Mouse (Mus musculus) intestine, embryonic 16.5 days (tissue): ENCODE measurements around the gene Mlxip. TPM values are rescaled to one million over a fixed set of nuclear protein-coding genes. Genes with fewer than 3 reads are reported as not detected.

ENCODE experiments used
- ATAC-seq: fragments of 200-750 bp; cut with Nextera tagmentation; 2 replicates; pipeline ENCODE4 v1.8.0; 2017; ENCODE audit warnings: moderate TSS enrichment, moderate library complexity
- H3K27ac ChIP-seq: fragments of 300-500 bp; sonication (generic); 2 replicates; pipeline ENCODE4 v1.5.1; 2014; ENCODE audit warnings: mild to moderate bottlenecking, low read length
- H3K27me3 ChIP-seq: fragments of 300-500 bp; sonication (generic); replicated peaks from 2 replicates; pipeline ENCODE4 v1.6.1; 2014; ENCODE audit warnings: low read length, control low read depth, mixed read lengths; ENCODE audit not compliant: control insufficient read depth, insufficient read depth
- H3K36me3 ChIP-seq: fragments of 300-500 bp; sonication (generic); 2 replicates; pipeline ENCODE4 v1.6.1; 2014; ENCODE audit warnings: low read length, control low read depth; ENCODE audit not compliant: control insufficient read depth, insufficient read depth
- H3K4me1 ChIP-seq: fragments of 300-500 bp; sonication (generic); 2 replicates; pipeline ENCODE4 v1.6.1; 2014; ENCODE audit warnings: low read length, control low read depth, mixed read lengths; ENCODE audit not compliant: control insufficient read depth, insufficient read depth
- H3K4me2 ChIP-seq: fragments of 300-500 bp; sonication (generic); 2 replicates; pipeline ENCODE4 v1.6.1; 2014; ENCODE audit warnings: low read depth, low read length, control low read depth
- H3K4me3 ChIP-seq: fragments of 300-500 bp; sonication (generic); 2 replicates; pipeline ENCODE4 v1.5.1; 2014; ENCODE audit warnings: mild to moderate bottlenecking, low read length
- H3K9ac ChIP-seq: fragments of 300-500 bp; sonication (generic); 2 replicates; pipeline ENCODE4 v1.6.1; 2014; ENCODE audit warnings: low read depth, low read length
- H3K9me3 ChIP-seq: fragments of 300-500 bp; sonication (generic); 2 replicates; pipeline ENCODE4 v1.6.1; 2016; ENCODE audit warnings: low read length, control low read depth; ENCODE audit not compliant: control insufficient read depth
- WGBS: fragments of 180-500 bp; shearing (Covaris S2); extraction: QIAGEN DNeasy Blood & Tissue Kit; methylation state at CpG from one replicate; pipeline ENCODE4 v1.1.7; 2014; 5-methylcytosine and 5-hydroxymethylcytosine counted together
- polyA plus RNA-seq: library from polyadenylated mRNA; unstranded; fragments of >200 nt; fragmentation: Nextera tagmentation; extraction: Ambion mirVana; gene quantifications from 2 replicates; pipeline ENCODE4 v1.2.1, GENCODE M21; 2015

The Mlxip gene
- polyA plus RNA-seq, 1 experiment from 2014 or later: 16.6 TPM

DNA sequence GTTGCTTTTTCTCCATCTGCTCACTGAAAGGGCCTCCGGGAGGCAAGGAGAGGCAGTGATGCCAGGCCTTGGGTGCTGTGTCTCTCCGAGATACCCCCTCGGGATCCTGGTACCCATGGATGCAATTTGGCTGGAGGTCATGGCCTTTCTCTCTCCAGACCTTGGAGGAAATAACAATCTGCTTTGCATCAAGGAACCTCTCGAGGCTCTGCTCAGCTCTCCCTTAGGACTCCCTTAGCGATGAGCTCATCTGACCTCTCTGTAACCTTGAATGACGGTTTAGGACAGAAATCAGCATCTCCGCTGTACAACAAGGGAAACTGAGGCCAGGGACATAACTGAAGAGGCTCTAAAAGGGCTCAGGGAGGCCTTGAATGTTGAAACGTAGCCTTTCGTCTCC lies 15.9 kb upstream of the Mlxip start:
- 51% methylated on average over 9 of the region's 9 CpGs for WGBS

DNA sequence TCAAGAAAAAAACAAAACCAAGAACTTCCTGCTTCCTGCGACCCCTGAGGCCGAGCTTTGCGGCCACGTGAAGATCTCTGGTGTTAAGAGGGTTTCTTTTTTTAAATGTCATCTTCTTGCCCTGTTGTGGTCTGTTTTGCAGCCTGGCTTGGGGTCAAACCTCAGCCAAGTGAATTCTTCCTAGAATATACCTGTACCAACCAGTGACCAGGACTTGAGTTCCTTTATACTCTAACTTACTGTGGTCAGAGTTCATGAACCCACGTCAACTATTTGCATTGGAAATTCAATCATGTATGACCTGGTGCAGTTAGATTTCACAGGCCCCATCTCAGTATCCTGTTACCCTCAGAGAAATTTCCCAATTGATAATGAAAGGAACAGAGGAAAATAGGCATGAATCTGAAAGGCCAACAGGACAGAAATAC lies 15.1 kb upstream of the Mlxip start:
- H3K9ac ChIP-seq: no peak overlapping the region
- H3K4me2 ChIP-seq: no peak overlapping the region
- WGBS: 47% methylated on average over 5 of the region's 5 CpGs
- H3K9me3 ChIP-seq: no peaks in the 10 kb centered on the region
- no peak overlapping the region for H3K27ac ChIP-seq
- ATAC-seq: no peak
- no peaks in the 10 kb centered on the region for H3K36me3 ChIP-seq
- no peaks in the 10 kb centered on the region for H3K27me3 ChIP-seq
- H3K4me1 ChIP-seq: peaks cover 10% of the 10 kb centered on the region; the same call in 1 of the 2 replicates
- H3K4me3 ChIP-seq: no peak overlapping the region

More for the DNA sequence above, 15.9 kb upstream of the Mlxip start:
- H3K4me3 ChIP-seq: no peak overlapping the region
- H3K4me2 ChIP-seq: no peak overlapping the region
- no peak overlapping the region for H3K9ac ChIP-seq
- no peaks in the 10 kb centered on the region for H3K9me3 ChIP-seq
- no peak overlapping the region for H3K27ac ChIP-seq
- H3K36me3 ChIP-seq: no peaks in the 10 kb centered on the region
- peaks cover 10% of the 10 kb centered on the region; the same call in 1 of the 2 replicates for H3K4me1 ChIP-seq
- ATAC-seq: no peak
- no peaks in the 10 kb centered on the region for H3K27me3 ChIP-seq

DNA sequence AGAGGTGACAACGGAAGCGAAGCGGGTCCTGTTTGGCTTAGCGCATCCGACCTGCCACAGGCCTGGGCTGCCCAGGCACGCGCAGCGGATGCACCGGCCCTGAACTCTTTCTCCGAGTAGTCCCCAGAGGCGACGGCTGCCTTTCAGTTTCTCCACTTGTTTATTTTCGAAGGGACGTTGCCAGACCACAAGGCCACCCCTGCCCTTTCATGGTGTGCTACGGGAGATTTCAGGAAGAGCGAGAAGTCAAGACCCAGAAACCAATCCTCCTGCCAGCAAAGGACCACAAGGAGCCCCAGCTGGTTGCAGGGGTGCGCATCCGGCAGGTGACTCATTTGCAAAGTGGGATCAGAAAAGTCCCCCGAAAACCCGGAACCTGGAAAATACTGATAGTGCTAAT lies 12.6 kb upstream of the Mlxip start:
- no peak overlapping the region for H3K4me2 ChIP-seq

DNA sequence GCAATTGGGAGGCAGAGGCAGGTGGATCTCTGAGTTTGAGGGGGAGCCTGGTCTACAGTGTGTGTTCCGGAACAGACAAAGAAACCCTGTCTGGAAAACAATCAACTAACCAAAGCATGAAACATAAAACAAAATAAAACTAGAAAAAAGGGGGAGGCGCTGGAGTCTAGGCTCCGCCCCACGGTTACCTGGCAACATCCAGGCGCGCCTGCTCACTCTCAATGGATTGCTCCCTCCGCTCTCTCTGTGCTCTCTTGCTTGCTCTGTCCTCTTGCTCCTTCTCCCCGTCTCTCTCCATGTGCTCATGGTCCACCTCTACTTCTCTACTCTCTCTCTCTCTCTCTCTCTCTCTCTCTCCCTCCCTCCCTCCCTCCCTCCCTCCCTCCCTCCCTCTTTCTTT lies 11.9 kb upstream of the Mlxip start:
- Histone ChIP-seq H3K9me3 (no peaks in the 10 kb centered on the region), H3K4me2 (no peak overlapping the region), H3K9ac (no peak overlapping the region), H3K27me3 (no peaks in the 10 kb centered on the region), H3K36me3 (no peaks in the 10 kb centered on the region), H3K27ac (no peak overlapping the region), H3K4me3 (no peak overlapping the region), H3K4me1 (peaks cover 10% of the 10 kb centered on the region; the same call in 1 of the 2 replicates)
- WGBS: 87% methylated on average over 8 of the region's 8 CpGs
- no peak for ATAC-seq

More for the DNA sequence above, 12.6 kb upstream of the Mlxip start:
- Histone ChIP-seq H3K9me3 (no peaks in the 10 kb centered on the region), H3K4me1 (peaks cover 10% of the 10 kb centered on the region; the same call in 1 of the 2 replicates), H3K27ac (no peak overlapping the region), H3K9ac (no peak overlapping the region), H3K4me3 (no peak overlapping the region), H3K36me3 (no peaks in the 10 kb centered on the region), H3K27me3 (no peaks in the 10 kb centered on the region)
- 22% methylated on average over 20 of the region's 20 CpGs for WGBS
- ATAC-seq: peak; percentile 33; the same call in 1 of the 2 replicates

DNA sequence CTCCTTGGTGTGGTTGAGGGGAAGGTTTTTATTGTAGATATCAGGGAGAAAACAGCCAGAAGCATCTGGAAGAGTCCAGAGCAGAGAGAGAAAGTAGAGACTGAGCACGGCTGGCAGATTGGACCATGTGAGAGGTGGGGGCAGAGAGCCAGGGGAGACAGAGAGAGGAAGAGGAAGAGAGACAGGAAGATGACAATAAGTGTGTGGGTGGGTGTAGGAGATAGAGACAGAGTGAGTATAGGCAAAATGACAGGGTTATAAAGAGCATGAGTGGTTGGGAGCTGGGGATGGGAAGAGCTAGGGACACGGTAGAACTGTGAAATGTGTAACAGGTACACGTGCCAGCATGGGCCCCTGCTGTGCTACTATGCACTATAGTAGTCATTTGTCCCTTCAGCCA lies 6.1 kb upstream of the Mlxip start:
- Histone ChIP-seq H3K27ac (no peak overlapping the region), H3K9me3 (no peaks in the 10 kb centered on the region), H3K4me1 (peaks cover under 1% of the 10 kb centered on the region; the same call in 1 of the 2 replicates), H3K27me3 (no peaks in the 10 kb centered on the region), H3K4me2 (no peak overlapping the region), H3K9ac (no peak overlapping the region), H3K4me3 (no peak overlapping the region), H3K36me3 (no peaks in the 10 kb centered on the region)
- ATAC-seq: no peak
- 30% methylated on average over 3 of the region's 3 CpGs for WGBS

DNA sequence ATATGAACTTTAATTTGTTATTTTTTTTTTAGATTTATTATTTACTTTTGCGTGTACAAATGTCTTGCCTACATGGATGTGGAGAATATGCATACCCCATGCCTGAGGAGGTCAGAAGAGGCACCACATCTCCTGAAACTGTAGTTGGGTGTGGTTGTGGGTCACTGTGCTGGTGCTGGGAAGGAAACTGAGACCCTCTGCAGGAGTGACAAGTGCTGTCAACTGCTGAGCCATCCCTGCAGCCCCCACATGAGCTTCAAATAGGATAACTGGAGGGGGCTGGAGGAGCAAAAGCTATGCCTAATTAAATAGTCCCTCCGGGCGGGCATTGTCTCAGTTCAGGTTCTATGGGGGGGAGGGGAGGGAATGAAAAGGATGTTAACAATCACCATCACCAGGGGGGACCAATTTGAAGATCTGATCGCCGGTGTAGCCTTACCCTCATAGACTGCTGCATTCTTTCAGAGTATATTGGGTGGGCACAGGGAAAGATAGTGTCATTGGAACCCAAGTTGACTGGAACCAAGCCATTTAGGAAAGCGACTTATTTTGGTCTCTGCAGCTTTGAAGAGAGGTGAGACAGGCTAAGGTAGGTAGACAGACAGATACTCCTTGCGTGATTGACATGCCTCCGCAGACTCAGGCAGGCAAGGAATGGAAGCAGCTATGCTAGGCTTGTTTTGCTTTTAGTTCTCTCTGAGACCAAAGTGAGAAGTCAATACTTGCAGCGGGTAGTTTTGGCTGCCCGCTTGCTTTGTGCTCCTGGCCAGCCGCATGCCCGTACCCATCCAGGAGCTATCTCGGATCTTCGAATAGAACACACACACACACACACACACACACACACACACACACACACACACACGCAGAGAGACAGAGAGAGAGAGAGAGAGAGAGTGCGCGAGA lies 3.8 kb upstream of the Mlxip start:
- Histone ChIP-seq H3K9ac (peak overlapping the region; percentile 4; the same call in 1 of the 2 replicates), H3K4me2 (peak overlapping the region; percentile 51), H3K27ac (no peak overlapping the region), H3K36me3 (no peaks in the 10 kb centered on the region), H3K9me3 (no peaks in the 10 kb centered on the region), H3K4me3 (peak overlapping the region; percentile 32), H3K27me3 (no peaks in the 10 kb centered on the region), H3K4me1 (peaks cover 9% of the 10 kb centered on the region)
- ATAC-seq: no peak
- WGBS: 13% methylated on average over 16 of the region's 17 CpGs

DNA sequence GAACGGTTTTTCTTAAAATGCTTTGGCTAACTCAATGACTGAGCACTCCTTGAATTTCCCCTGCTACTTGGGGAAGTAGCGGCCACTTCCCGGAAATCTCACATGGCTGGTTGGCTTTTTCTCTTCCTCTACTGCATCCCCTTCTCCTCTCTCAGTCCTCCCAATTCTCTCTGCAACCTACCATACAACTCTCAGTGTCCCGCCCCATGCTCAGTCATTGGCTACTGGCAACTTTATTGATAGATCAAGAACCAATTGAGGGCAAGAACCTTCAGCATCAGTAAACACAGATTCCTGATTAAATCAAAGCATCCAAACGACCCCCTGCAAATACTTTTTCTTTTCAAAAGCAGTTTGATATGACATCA lies 3.2 kb upstream of the Mlxip start:
- 17% methylated on average over 5 of the region's 5 CpGs for WGBS
- no peak for ATAC-seq
- Histone ChIP-seq H3K9ac (0 out of 2 replicates have a peak overlapping the region, but pooled peaks have one; percentile 4), H3K9me3 (no peaks in the 10 kb centered on the region), H3K4me3 (peak overlapping the region; percentile 32), H3K4me2 (peak overlapping the region; percentile 51), H3K27me3 (no peaks in the 10 kb centered on the region), H3K4me1 (peaks cover 16% of the 10 kb centered on the region), H3K27ac (no peak overlapping the region), H3K36me3 (no peaks in the 10 kb centered on the region)

DNA sequence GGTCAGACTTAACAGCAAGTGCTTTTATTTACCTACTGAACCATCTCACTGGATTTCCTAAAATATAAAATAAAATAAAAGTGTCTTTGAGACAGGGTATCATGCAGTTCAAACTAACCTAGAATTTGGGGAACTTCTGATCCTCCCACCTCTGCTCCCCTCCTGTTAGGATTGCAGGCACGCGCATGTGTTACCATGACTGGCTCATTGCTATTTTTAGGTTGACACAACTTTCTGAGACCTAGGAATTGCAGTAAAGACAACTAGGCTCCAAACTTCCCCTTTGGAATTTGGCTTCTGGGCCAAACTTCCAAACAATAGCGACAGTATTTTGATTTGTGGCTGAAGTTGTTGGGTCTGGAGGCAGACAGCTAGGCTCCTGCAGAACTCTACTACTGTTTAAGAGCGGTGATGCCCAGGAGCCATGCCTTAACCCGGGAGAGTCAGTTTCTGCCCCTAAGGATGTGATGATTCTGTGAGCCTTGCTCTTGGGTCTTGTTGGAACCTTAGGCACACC lies 754 bp upstream of the Mlxip start:
- Histone ChIP-seq H3K27ac (peak overlapping the region; percentile 89), H3K9ac (peak overlapping the region; percentile 64), H3K9me3 (no peaks in the 10 kb centered on the region), H3K36me3 (no peaks in the 10 kb centered on the region), H3K4me2 (peak overlapping the region; percentile 64), H3K4me1 (peaks cover 36% of the 10 kb centered on the region), H3K4me3 (peak overlapping the region; percentile 98), H3K27me3 (no peaks in the 10 kb centered on the region)
- 16% methylated on average over 5 of the region's 5 CpGs for WGBS
- no peak; the same call in 1 of the 2 replicates for ATAC-seq

DNA sequence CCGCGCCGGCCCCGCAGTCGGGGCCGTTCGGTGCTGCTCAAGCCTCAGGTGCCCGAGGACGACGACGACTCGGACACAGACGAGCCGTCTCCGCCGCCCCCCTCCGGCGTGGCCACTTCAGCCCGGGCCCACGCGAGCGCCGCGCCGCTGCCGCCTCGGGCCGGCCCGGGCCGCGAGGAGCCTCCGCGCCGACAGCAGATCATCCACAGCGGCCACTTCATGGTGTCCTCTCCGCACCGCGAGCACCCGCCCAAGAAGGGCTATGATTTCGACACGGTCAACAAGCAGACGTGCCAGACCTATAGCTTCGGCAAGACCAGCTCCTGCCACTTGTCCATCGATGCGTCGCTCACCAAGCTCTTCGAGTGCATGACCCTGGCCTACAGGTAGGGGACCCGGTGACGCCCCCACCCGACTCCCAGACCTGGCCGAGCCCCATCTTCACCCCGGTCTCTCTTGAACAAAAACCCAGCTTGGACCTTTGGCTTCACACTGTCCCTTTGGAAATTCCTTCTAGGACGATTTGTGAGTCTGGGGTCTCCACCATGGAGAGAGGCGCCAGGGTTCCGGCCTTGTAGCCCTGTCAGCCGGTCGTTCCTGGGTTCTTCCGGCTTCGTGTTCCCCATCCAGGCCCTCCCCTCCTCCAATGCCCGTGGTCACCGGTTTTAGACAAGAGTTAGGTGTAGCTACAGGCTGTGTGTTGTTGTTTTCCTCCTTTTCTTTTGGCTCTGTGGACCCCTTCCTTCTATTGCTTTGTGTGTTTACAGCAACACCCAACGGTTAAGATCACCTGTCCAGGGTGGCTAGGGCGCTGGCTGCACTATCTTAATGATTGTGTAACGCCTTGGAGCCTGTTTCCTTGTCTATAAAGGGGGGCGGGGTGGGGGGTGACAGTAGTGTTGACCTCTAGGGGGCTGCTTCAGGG lies 621 bp downstream of the Mlxip start:
- under 1% methylated on average over 65 of the region's 65 CpGs for WGBS
- H3K9ac ChIP-seq: peak overlapping the region; percentile 97

More for the DNA sequence above, 621 bp downstream of the Mlxip start:
- Histone ChIP-seq H3K27me3 (no peaks in the 10 kb centered on the region), H3K4me1 (peaks cover 37% of the 10 kb centered on the region), H3K4me3 (peak overlapping the region; percentile 98), H3K36me3 (no peaks in the 10 kb centered on the region), H3K9me3 (no peaks in the 10 kb centered on the region), H3K27ac (peak overlapping the region; percentile 87), H3K4me2 (peak overlapping the region; percentile 76)
- peak; percentile 12 for ATAC-seq
